Mouse (Mus musculus): ENCODE results near the gene Gm49711.

DNA sequence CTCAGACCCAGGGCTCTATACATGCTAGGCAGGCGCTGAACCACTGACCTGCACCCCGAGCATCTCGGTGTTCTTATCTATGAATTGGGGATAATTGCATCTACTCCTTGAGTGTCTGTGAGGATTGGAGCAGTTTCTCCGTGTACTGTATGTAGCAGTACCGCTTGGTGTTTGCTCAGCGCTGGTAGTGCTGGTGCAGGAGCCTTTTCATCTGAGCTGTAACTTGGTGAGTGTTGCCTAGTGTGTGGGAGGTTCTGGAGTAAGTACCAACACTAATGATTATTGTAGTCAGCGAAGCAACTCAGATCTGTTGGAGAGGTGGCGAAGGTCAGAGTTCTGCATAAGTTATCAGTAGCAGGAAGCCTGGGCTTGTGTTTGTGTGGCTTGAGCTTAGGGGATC, 12.2 kb downstream of the Gm49711 start:
- TF ChIP-seq CTCF (IDR thresholded peaks at IDR 0.05; ENCODE audit: low read depth, low read length) (no peak), POLR2A (IDR thresholded peaks at IDR 0.05; ENCODE audit: insufficient read depth, low read length) (no peak), EP300 (IDR thresholded peaks at IDR 0.05; ENCODE audit: insufficient read depth, low read depth, low read length) (no peak)
